Mouse (Mus musculus) thymus, adult 2 months (tissue): ENCODE measurements around the gene Hdc. TPM values are rescaled to one million over a fixed set of nuclear protein-coding genes. Genes with fewer than 3 reads are reported as not detected.

Experiments used
- DNase-seq: peaks from one replicate; pipeline ENCODE4 v3.0.0; 2021
- H3K27ac ChIP-seq: fragments of 200-500 bp; 2 replicates; pipeline ENCODE4 v1.5.1; 2012; ENCODE audit warnings: low read length, control low read depth; ENCODE audit not compliant: control insufficient read depth, insufficient read depth
- H3K27me3 ChIP-seq: fragments of 200-500 bp; 2 replicates; pipeline ENCODE4 v1.6.1; 2012; ENCODE audit warnings: mild to moderate bottlenecking, low read length, moderate library complexity, mixed read lengths; ENCODE audit not compliant: control insufficient read depth, insufficient read depth
- H3K36me3 ChIP-seq: fragments of 200-500 bp; 2 replicates; pipeline ENCODE4 v1.6.1; 2012; ENCODE audit warnings: mild to moderate bottlenecking, low read length, moderate library complexity; ENCODE audit not compliant: control insufficient read depth, insufficient read depth
- H3K4me1 ChIP-seq: fragments of 200-500 bp; replicated peaks from 2 replicates; pipeline ENCODE4 v1.6.1; 2012; ENCODE audit warnings: low read length; ENCODE audit not compliant: control insufficient read depth, insufficient read depth
- H3K4me3 ChIP-seq: fragments of 200-500 bp; 2 replicates; pipeline ENCODE4 v1.5.1; 2012; ENCODE audit warnings: mild to moderate bottlenecking, low read length, control low read depth, moderate library complexity; ENCODE audit not compliant: control insufficient read depth, insufficient read depth
- CTCF ChIP-seq: fragments of 200-500 bp; IDR thresholded peaks from 2 replicates; pipeline ENCODE4 v1.5.1; 2012; ENCODE audit warnings: mild to moderate bottlenecking, control low read depth, low read length, moderate library complexity, borderline replicate concordance; ENCODE audit not compliant: control insufficient read depth, poor library complexity, insufficient read depth; ENCODE audit errors: extremely low read depth
- POLR2A ChIP-seq: fragments of 200-500 bp; IDR thresholded peaks from 2 replicates; pipeline ENCODE4 v1.6.1; 2012; ENCODE audit warnings: mild to moderate bottlenecking, low read length, control low read depth, moderate library complexity; ENCODE audit not compliant: control insufficient read depth, poor library complexity, insufficient read depth; ENCODE audit errors: extremely low read depth
- WGBS: fragments of 180-500 bp; shearing (Covaris S2); methylation state at CpG from one replicate; pipeline ENCODE4 v1.1.7; 2018; 5-methylcytosine and 5-hydroxymethylcytosine counted together
- polyA plus RNA-seq: library from polyadenylated mRNA; depleted of rRNA; stranded (reverse); fragments of >200 nt; gene quantifications from 2 replicates; pipeline ENCODE4 v1.2.3, GENCODE M21; 2012

Hdc gene
- polyA plus RNA-seq, 1 experiment: 19.1 TPM

DNA sequence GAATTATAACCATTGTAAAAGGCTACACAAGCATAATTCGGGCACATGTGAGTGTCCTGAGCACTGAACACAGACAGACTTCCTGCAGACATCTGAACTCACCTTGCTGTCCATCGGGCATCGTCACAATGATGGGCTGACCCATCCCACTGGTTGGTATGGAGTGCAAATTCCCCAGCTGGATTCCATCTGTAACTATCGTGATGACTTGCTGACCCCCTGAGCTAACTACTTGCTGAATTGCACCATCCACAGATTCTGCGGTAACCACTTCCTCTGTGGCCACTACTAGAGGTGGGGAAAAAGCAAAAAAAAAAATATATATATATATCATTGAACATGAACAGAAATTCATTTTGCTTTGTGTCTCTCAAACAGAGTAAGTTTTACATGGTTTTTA is 27.4 kb upstream of the Hdc start:
- no peak for TF ChIP-seq CTCF
- no peak for TF ChIP-seq POLR2A
- no peak overlapping the region for H3K4me3 ChIP-seq
- no peaks in the 10 kb centered on the region for H3K27me3 ChIP-seq
- no peak overlapping the region for H3K27ac ChIP-seq
- H3K36me3 ChIP-seq: peaks cover 66% of the 10 kb centered on the region
- no peaks in the 10 kb centered on the region for H3K4me1 ChIP-seq
- no peak for DNase-seq
- WGBS: 84% methylated on average over 5 of the region's 5 CpGs

DNA sequence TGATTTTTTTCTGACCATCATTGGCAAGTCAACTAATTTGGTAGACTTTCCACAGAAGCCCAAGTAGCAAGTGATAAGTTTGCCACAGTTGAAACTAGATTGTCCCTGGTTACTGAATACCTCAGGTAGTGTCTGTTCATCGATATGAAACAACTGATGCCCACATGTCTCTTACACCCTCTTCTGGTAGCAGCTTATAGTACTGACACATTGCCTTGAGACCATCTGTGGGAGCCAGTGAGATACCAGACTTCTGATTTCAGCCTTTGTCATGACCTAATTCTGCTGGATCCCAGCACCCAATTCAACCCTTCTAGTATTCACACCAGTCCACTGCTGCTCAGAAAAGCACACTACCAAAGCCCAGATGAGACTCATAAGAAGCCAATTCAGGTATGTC is 25.7 kb upstream of the Hdc start:
- TF ChIP-seq POLR2A (no peak), CTCF (no peak)
- H3K4me3 ChIP-seq: no peak overlapping the region
- peaks cover 68% of the 10 kb centered on the region for H3K36me3 ChIP-seq
- no peaks in the 10 kb centered on the region for H3K27me3 ChIP-seq
- WGBS: 89% methylated on average over 1 of the region's 1 CpGs
- no peak overlapping the region for H3K27ac ChIP-seq
- H3K4me1 ChIP-seq: no peaks in the 10 kb centered on the region
- no peak for DNase-seq

DNA sequence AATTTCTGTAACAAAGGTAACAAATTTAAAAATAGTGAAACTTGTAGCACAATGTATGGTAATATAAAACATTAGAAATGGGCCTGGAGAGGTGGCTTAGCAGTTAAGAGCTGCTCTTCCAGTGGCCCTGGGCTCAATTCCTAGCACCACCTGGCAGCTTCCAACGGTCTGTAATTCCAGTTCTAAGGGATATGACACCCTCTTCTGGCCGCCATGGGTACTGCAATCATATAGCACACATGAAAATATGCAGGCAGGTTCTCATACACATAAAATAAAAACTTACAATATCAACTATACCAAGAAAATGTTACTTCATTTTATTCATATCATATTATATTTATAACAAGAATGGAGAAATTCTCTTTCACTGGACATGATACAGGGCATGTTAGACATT is 21.2 kb upstream of the Hdc start:
- no peak for DNase-seq
- no peak for TF ChIP-seq POLR2A
- TF ChIP-seq CTCF: no peak
- Histone ChIP-seq H3K27ac (no peak overlapping the region), H3K27me3 (no peaks in the 10 kb centered on the region), H3K4me1 (no peaks in the 10 kb centered on the region), H3K4me3 (no peak overlapping the region), H3K36me3 (peaks cover 60% of the 10 kb centered on the region)
- 97% methylated on average over 2 of the region's 2 CpGs for WGBS

DNA sequence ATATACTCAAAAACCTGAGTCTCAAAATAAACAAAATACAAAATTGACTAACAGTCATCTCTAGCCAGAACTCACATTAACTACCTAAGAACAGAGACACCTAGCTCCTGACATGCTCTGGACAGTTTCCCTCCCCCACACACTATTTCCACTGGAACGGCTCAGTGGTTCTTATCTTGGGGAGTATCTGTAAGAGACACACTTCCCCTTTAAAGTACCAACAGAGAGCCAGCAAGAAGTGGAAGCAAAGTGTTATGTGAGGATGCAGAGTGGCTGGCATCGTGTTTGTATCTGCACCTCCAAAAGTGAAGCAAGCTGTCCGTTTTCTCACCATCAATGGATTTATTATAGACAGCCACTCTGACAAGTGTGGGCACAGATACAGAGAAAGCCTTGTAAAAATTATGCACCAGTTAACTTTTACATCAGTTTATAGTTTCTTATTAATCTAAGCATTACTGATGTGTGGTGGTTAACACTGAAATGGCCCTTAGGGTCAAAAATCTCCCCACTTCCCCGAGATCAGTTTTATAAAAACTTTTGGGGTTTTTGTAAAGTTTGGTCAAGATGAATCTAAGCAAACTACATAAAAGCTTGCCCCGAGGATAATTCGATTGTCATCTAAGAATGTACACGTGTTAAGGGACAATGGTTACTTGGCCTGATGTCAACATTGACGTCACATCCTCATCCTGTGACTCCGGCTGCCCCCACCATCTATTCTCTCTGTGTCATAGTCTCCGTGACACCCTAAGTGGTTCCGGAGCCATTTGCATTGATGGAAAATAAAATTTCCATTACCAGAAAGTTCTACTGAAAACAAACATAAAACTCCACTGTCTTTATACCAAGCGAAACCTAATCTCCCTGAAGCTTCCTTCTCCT is 17.1 kb upstream of the Hdc start:
- Histone ChIP-seq H3K36me3 (peaks cover 48% of the 10 kb centered on the region), H3K27me3 (no peaks in the 10 kb centered on the region), H3K4me1 (no peaks in the 10 kb centered on the region), H3K4me3 (no peak overlapping the region), H3K27ac (no peak overlapping the region)
- DNase-seq: no peak
- TF ChIP-seq POLR2A (no peak), CTCF (no peak)
- WGBS: 55% methylated on average over 12 of the region's 12 CpGs

DNA sequence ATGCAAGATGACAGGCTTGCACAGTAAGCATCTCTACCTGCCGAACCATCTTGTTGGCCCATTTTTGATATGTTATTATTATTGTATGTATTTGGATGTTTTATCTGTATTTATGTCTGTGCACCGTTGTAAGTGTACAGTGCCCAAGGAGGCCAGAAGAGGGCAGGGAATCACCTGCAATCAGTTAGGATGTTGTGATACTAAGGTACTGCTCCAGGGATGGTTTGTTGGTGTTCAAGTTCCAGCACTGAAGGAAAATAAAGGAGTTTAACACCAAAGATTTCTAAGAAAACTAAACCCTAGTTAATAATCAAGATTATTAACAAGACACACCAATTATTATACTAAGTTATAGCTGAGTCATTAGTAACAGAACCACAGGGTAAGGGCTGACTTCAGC is 14.1 kb upstream of the Hdc start:
- H3K36me3 ChIP-seq: peaks cover 46% of the 10 kb centered on the region
- no peaks in the 10 kb centered on the region for H3K4me1 ChIP-seq
- TF ChIP-seq CTCF (no peak), POLR2A (no peak)
- 95% methylated on average over 2 of the region's 2 CpGs for WGBS
- no peak overlapping the region for H3K4me3 ChIP-seq
- no peak overlapping the region for H3K27ac ChIP-seq
- DNase-seq: no peak
- no peaks in the 10 kb centered on the region for H3K27me3 ChIP-seq

DNA sequence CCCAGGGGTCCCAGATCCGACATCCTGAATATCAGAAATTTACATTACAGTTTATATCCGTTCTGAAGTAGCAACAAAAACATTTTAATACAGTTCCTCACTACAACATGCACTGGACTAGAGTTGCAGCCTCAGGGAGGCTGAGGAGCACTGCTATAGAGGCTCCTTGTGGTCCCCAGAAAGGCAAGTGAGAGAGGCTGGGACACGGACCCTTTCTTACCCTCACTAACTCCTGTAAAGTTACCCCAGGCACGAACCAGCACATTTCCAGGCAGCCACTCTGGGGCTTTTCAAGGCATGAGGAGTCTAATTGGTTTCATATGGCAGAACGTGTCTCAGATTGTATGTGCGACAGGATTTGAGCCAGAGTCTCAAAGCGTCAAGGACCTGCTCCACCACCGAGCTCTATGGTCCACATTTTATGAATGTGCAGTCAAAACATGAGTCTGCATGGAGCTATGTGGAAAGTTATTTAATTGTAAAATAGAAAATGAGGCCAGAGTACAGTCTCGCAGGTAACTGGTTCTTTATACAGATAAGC is 9.4 kb upstream of the Hdc start:
- TF ChIP-seq POLR2A (no peak), CTCF (no peak)
- no peak overlapping the region for H3K4me3 ChIP-seq
- WGBS: 93% methylated on average over 9 of the region's 9 CpGs
- no peak overlapping the region for H3K27ac ChIP-seq
- DNase-seq: no peak
- H3K36me3 ChIP-seq: peaks cover 31% of the 10 kb centered on the region
- no peaks in the 10 kb centered on the region for H3K27me3 ChIP-seq
- no peaks in the 10 kb centered on the region for H3K4me1 ChIP-seq

DNA sequence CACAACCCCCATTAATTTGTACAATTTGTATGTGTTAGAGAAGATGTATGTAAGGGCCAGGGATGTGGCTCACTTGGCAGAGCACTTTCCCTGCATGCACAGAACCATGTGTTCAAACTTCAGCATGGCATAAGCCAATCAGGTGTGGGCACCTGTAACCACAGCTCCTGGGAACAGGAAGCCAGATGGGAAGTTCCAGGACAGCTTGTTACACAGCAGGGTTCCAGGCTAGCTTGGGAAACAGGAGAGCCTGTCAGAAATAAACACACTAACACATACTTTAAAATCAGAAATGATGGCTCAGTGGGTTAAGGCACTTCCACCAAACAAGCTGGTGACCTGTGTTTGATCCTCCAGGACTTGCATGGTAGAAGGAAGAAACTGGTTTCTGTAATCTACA is 4.0 kb upstream of the Hdc start:
- TF ChIP-seq CTCF: no peak
- TF ChIP-seq POLR2A: no peak

More for the DNA sequence above, 4.0 kb upstream of the Hdc start:
- no peak for DNase-seq
- Histone ChIP-seq H3K27me3 (no peaks in the 10 kb centered on the region), H3K4me1 (no peaks in the 10 kb centered on the region), H3K4me3 (no peak overlapping the region), H3K36me3 (no peaks in the 10 kb centered on the region), H3K27ac (no peak overlapping the region)
